Mouse (Mus musculus) neural tube, embryonic 10.5 days (tissue): ENCODE results near the gene Hrh2.

Experiments used
- DNase-seq: peaks from one replicate; pipeline ENCODE4 v3.0.0-alpha.2; 2017; ENCODE audit warnings: low spot score; ENCODE audit errors: extremely low spot score

Gene Hrh2

GRCm38 (mm10) chr13:54176406-54177020, 15.4 kb upstream of the Hrh2 start:
- no peak for DNase-seq

- DNase-seq = no peak
These were observed 14.6 kb upstream of the Hrh2 start for GRCm38 (mm10) chr13:54177346-54177745.

GRCm38 (mm10) chr13:54178647-54179046, 13.3 kb upstream of the Hrh2 start:
- DNase-seq = no peak

GRCm38 (mm10) chr13:54179971-54180370, 12.0 kb upstream of the Hrh2 start:
- no peak for DNase-seq

- DNase-seq = no peak
These were observed 11.5 kb upstream of the Hrh2 start for GRCm38 (mm10) chr13:54180461-54180860.

- DNase-seq = no peak
These were observed 10.6 kb upstream of the Hrh2 start for GRCm38 (mm10) chr13:54181318-54181717.

GRCm38 (mm10) chr13:54181947-54182346, 10.0 kb upstream of the Hrh2 start:
- DNase-seq = no peak

- DNase-seq = no peak
These were observed 5.5 kb upstream of the Hrh2 start for GRCm38 (mm10) chr13:54186394-54186793.

GRCm38 (mm10) chr13:54188190-54188706, 3.7 kb upstream of the Hrh2 start:
- DNase-seq = no peak

GRCm38 (mm10) chr13:54189896-54190295, 2.0 kb upstream of the Hrh2 start:
- DNase-seq = no peak

GRCm38 (mm10) chr13:54191181-54191580, 748 bp upstream of the Hrh2 start:
- DNase-seq = no peak

- DNase-seq = no peak
These were observed 1.7 kb downstream of the Hrh2 start for GRCm38 (mm10) chr13:54193580-54193979.

GRCm38 (mm10) chr13:54199000-54199399, 7.1 kb downstream of the Hrh2 start:
- no peak for DNase-seq

- DNase-seq = no peak
These were observed 10.5 kb downstream of the Hrh2 start for GRCm38 (mm10) chr13:54202458-54202857.

- DNase-seq = no peak
These were observed 11.5 kb downstream of the Hrh2 start for GRCm38 (mm10) chr13:54203419-54203818.

GRCm38 (mm10) chr13:54205195-54205594, 13.3 kb downstream of the Hrh2 start:
- no peak for DNase-seq

- DNase-seq = no peak
These were observed 14.3 kb downstream of the Hrh2 start for GRCm38 (mm10) chr13:54206140-54206753.

GRCm38 (mm10) chr13:54209476-54210253, 17.7 kb downstream of the Hrh2 start:
- no peak for DNase-seq

GRCm38 (mm10) chr13:54211528-54212488, 19.9 kb downstream of the Hrh2 start:
- no peak for DNase-seq

GRCm38 (mm10) chr13:54212516-54212915, 20.6 kb downstream of the Hrh2 start:
- DNase-seq = no peak

- DNase-seq = no peak
These were observed 23.3 kb downstream of the Hrh2 start for GRCm38 (mm10) chr13:54215266-54215665.
